Mouse (Mus musculus): Measurements from ENCODE around the gene 1700025C18Rik. TPM values are rescaled to one million over a fixed set of nuclear protein-coding genes. Genes with fewer than 3 reads are reported as not detected.

The 1700025C18Rik gene
- polyA plus RNA-seq, 1 experiment from 2014 or later = not detected

DNA sequence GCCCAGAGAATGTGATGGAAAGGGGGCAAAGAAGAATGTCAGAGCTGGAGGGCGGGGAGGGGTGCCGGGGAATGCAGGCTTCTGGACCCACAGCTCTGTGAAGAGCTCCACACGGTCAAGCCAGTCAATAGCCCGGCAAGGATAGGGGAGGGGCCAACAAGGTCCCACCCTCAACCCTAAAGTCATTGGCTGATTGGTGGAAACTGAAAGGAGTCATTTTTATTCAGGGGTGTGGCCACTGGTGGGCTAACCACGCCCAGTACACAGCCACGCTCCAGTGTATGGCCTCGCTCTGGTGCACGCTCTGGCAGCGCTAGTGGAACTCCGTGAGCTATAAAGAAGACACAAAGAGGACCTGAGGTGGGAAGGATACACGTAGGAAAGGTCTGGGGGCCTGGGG is 23.2 kb upstream of the 1700025C18Rik start:
- H3K4me2 ChIP-seq (ENCODE audit: low read depth, low read length) = no peak overlapping the region
- WGBS = 18% methylated on average over 11 of the region's 11 CpGs
- peak; percentile 70 for DNase-seq (ENCODE audit: low spot score)
- H3K27ac ChIP-seq (replicated peaks; ENCODE audit: low read depth, low read length) = no peak overlapping the region
- H3K4me3 ChIP-seq (ENCODE audit: low read depth, low read length) = no peak overlapping the region
- ATAC-seq (replicated peaks; ENCODE audit: insufficient number of reproducible peaks, low FRiP score, low TSS enrichment, low read depth) = no peak
- H3K9ac ChIP-seq (replicated peaks; ENCODE audit: low read length) = no peak overlapping the region
- H3K36me3 ChIP-seq (replicated peaks; ENCODE audit: control insufficient read depth, insufficient read depth, low read depth, low read length) = no peaks in the 10 kb centered on the region
- H3K9me3 ChIP-seq (replicated peaks; ENCODE audit: control insufficient read depth, low read length) = no peaks in the 10 kb centered on the region
- no peaks in the 10 kb centered on the region for H3K4me1 ChIP-seq (ENCODE audit: control insufficient read depth, insufficient read depth, low read length)
- peaks cover 50% of the 10 kb centered on the region for H3K27me3 ChIP-seq (ENCODE audit: control insufficient read depth, insufficient read depth, low read length)

DNA sequence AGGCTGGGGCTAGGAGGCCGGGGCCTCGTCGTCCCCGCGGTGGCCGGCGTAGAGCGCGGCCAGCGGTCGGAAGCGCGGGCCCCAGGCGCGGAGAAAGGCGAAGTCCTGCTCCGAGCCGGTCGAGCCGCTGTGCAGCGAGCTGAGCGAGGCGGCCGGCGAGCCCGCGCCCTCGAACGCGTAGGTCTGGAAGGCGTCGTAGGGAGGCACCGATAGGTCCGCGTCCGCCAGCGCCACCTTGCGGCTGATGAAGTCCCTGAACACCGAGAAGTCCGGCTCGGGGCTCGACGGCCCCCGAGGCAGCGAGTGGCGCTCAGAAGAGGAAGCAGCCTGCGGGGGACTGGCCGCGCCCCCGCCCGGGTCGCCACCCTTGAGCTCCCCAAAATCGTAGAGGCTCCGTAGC is 21.6 kb upstream of the 1700025C18Rik start:
- Histone ChIP-seq H3K27ac (replicated peaks; ENCODE audit: low read depth, low read length) (no peak overlapping the region), H3K36me3 (replicated peaks; ENCODE audit: control insufficient read depth, insufficient read depth, low read depth, low read length) (no peaks in the 10 kb centered on the region), H3K4me2 (ENCODE audit: low read depth, low read length) (peak overlapping the region; percentile 16), H3K4me1 (ENCODE audit: control insufficient read depth, insufficient read depth, low read length) (no peaks in the 10 kb centered on the region), H3K27me3 (ENCODE audit: control insufficient read depth, insufficient read depth, low read length) (peaks cover 56% of the 10 kb centered on the region), H3K9me3 (replicated peaks; ENCODE audit: control insufficient read depth, low read length) (no peaks in the 10 kb centered on the region), H3K4me3 (ENCODE audit: low read depth, low read length) (0 out of 2 replicates have a peak overlapping the region, but pooled peaks have one; percentile 15), H3K9ac (replicated peaks; ENCODE audit: low read length) (0 out of 2 replicates have a peak overlapping the region, but pooled peaks have one; percentile 6)
- peak; percentile 92 for DNase-seq (ENCODE audit: low spot score)
- 1% methylated on average over 52 of the region's 54 CpGs for WGBS
- ATAC-seq (replicated peaks; ENCODE audit: insufficient number of reproducible peaks, low FRiP score, low TSS enrichment, low read depth) = peak; percentile 61; the same call in 1 of the 2 replicates

DNA sequence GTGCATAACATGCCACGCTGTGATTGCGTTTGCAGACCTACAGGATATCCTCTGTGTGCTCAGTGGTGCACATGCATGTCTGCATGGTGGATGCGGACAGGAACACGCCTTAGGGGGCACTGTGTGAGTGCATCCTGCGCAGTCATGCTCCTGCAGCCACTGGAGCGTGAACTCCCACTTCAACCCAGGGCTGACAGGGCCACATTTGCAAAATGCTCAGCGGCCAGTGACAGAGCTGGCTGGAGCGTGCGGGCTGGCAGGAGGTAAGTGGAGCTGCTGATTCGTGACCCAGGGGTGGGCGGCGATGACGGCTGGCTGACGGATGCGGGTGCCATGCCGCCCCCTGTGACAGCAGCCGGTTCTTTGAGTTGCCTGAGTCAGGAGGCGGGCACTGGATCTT is 16.0 kb upstream of the 1700025C18Rik start:
- H3K9ac ChIP-seq (replicated peaks; ENCODE audit: low read length) = no peak overlapping the region
- no peaks in the 10 kb centered on the region for H3K9me3 ChIP-seq (replicated peaks; ENCODE audit: control insufficient read depth, low read length)
- ATAC-seq (replicated peaks; ENCODE audit: insufficient number of reproducible peaks, low FRiP score, low TSS enrichment, low read depth) (no peak), DNase-seq (ENCODE audit: low spot score) (no peak)
- H3K27ac ChIP-seq (replicated peaks; ENCODE audit: low read depth, low read length) = no peak overlapping the region
- no peaks in the 10 kb centered on the region for H3K36me3 ChIP-seq (replicated peaks; ENCODE audit: control insufficient read depth, insufficient read depth, low read depth, low read length)
- H3K4me1 ChIP-seq (ENCODE audit: control insufficient read depth, insufficient read depth, low read length) = no peaks in the 10 kb centered on the region
- peaks cover 27% of the 10 kb centered on the region for H3K27me3 ChIP-seq (ENCODE audit: control insufficient read depth, insufficient read depth, low read length)
- H3K4me2 ChIP-seq (ENCODE audit: low read depth, low read length) = no peak overlapping the region
- H3K4me3 ChIP-seq (ENCODE audit: low read depth, low read length) = no peak overlapping the region
- 23% methylated on average over 18 of the region's 18 CpGs for WGBS

DNA sequence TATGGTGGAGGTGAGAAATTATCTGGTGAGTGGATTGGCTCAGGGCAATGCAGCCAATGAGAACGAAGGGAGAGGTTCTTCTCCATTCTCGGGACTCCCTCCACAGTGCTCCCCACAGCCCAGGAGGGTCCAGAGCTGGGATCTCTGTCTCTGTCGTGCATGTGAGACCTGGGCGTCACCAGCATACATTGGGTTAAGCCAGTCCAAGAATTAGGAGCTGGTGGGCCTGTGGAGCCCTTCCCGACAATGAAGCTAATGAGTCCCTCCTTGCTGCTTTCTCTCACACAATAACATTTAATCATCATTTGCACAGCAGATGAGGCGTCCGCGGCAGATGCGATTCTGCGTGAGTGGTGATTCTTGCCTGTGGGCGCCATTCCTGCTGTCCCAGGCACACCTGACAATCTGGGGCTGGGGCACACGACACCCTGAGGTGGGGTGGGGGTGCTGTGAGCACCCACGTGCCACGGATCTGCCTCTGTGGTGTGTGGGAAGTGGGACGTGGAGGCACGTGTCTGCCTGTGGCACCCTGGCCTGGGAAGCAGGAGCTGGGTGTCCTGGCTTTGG is 15.0 kb upstream of the 1700025C18Rik start:
- 64% methylated on average over 16 of the region's 16 CpGs for WGBS
- Histone ChIP-seq H3K27ac (replicated peaks; ENCODE audit: low read depth, low read length) (no peak overlapping the region), H3K9ac (replicated peaks; ENCODE audit: low read length) (no peak overlapping the region), H3K4me1 (ENCODE audit: control insufficient read depth, insufficient read depth, low read length) (no peaks in the 10 kb centered on the region), H3K4me3 (ENCODE audit: low read depth, low read length) (no peak overlapping the region), H3K27me3 (ENCODE audit: control insufficient read depth, insufficient read depth, low read length) (peaks cover 20% of the 10 kb centered on the region), H3K36me3 (replicated peaks; ENCODE audit: control insufficient read depth, insufficient read depth, low read depth, low read length) (no peaks in the 10 kb centered on the region), H3K4me2 (ENCODE audit: low read depth, low read length) (no peak overlapping the region), H3K9me3 (replicated peaks; ENCODE audit: control insufficient read depth, low read length) (no peaks in the 10 kb centered on the region)
- DNase-seq (ENCODE audit: low spot score) (no peak), ATAC-seq (replicated peaks; ENCODE audit: insufficient number of reproducible peaks, low FRiP score, low TSS enrichment, low read depth) (no peak)

DNA sequence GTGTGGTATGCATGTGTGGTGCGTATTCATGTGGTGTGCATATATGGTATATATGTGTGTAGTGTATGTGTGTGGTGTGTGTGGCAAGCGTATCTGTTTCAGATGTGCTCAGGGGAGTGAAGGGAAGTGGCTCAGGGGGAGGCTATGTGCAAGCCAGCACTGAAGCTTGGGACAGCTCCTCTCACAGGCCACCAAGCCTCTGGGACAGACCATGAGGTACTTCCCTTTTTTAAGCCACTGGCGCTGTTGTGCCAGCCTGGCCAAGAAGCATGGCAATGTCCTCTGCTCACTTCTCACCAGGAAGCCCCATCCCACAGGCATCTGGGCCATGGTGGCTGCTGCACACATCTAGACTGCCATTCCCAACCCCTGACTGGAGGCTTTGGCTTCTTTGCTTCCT is 12.4 kb upstream of the 1700025C18Rik start:
- Histone ChIP-seq H3K9ac (replicated peaks; ENCODE audit: low read length) (no peak overlapping the region), H3K4me1 (ENCODE audit: control insufficient read depth, insufficient read depth, low read length) (no peaks in the 10 kb centered on the region), H3K36me3 (replicated peaks; ENCODE audit: control insufficient read depth, insufficient read depth, low read depth, low read length) (no peaks in the 10 kb centered on the region), H3K27me3 (ENCODE audit: control insufficient read depth, insufficient read depth, low read length) (peaks cover 7% of the 10 kb centered on the region; the same call in 1 of the 2 replicates), H3K4me2 (ENCODE audit: low read depth, low read length) (no peak overlapping the region), H3K4me3 (ENCODE audit: low read depth, low read length) (no peak overlapping the region), H3K27ac (replicated peaks; ENCODE audit: low read depth, low read length) (no peak overlapping the region), H3K9me3 (replicated peaks; ENCODE audit: control insufficient read depth, low read length) (no peaks in the 10 kb centered on the region)
- WGBS = 69% methylated on average over 3 of the region's 3 CpGs
- ATAC-seq (replicated peaks; ENCODE audit: insufficient number of reproducible peaks, low FRiP score, low TSS enrichment, low read depth) (no peak), DNase-seq (ENCODE audit: low spot score) (no peak)

DNA sequence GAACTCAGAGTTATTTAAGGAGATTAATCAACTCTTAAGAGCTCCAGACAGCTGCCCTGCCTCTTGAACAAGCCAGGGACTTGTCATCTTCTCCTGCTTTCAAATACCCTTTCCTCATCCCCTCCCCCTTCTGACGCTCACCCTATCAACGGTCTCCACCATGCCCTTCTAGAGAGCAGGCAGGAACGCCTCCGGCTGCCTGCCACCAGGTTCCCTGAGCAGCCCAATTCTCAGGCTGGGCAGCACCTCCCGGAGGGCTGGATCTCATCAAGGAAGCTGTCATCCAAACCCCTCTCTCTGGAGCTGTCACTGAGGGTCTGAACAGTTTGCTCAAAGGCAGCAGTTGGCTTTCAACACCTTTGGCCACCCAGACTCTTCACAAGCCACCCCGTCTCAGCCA is 10.2 kb upstream of the 1700025C18Rik start:
- 10% methylated on average over 6 of the region's 6 CpGs for WGBS
- Histone ChIP-seq H3K9ac (replicated peaks; ENCODE audit: low read length) (no peak overlapping the region), H3K4me1 (ENCODE audit: control insufficient read depth, insufficient read depth, low read length) (no peaks in the 10 kb centered on the region), H3K4me3 (ENCODE audit: low read depth, low read length) (no peak overlapping the region), H3K36me3 (replicated peaks; ENCODE audit: control insufficient read depth, insufficient read depth, low read depth, low read length) (no peaks in the 10 kb centered on the region), H3K9me3 (replicated peaks; ENCODE audit: control insufficient read depth, low read length) (no peaks in the 10 kb centered on the region), H3K27ac (replicated peaks; ENCODE audit: low read depth, low read length) (no peak overlapping the region), H3K4me2 (ENCODE audit: low read depth, low read length) (no peak overlapping the region), H3K27me3 (ENCODE audit: control insufficient read depth, insufficient read depth, low read length) (peaks cover 5% of the 10 kb centered on the region; the same call in 1 of the 2 replicates)
- no peak for DNase-seq (ENCODE audit: low spot score)
- no peak for ATAC-seq (replicated peaks; ENCODE audit: insufficient number of reproducible peaks, low FRiP score, low TSS enrichment, low read depth)

DNA sequence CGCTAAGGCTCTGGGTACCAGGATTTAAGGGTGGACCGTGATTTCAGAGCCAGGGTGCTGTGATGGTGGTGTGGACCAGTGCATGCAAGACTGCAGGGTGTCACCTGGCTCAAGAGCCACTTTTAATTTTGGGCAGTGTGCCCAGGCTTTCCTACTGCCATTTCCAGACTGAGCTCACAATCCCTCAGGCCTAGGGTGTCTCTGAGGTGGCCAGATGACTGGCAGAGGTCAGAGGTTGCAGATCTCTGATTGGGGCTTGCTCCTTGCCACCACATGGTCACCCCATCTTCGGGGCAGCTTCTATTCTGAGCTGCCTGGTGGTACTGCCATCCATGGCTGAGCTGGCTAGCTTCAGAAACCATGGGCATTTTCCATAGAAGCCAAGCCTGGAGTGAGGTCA is 8.3 kb upstream of the 1700025C18Rik start:
- no peak overlapping the region for H3K4me2 ChIP-seq (ENCODE audit: low read depth, low read length)
- H3K27ac ChIP-seq (replicated peaks; ENCODE audit: low read depth, low read length) = no peak overlapping the region
- no peak overlapping the region for H3K4me3 ChIP-seq (ENCODE audit: low read depth, low read length)
- ATAC-seq (replicated peaks; ENCODE audit: insufficient number of reproducible peaks, low FRiP score, low TSS enrichment, low read depth) (no peak), DNase-seq (ENCODE audit: low spot score) (no peak)
- H3K9ac ChIP-seq (replicated peaks; ENCODE audit: low read length) = no peak overlapping the region
- H3K4me1 ChIP-seq (ENCODE audit: control insufficient read depth, insufficient read depth, low read length) = no peaks in the 10 kb centered on the region
- H3K9me3 ChIP-seq (replicated peaks; ENCODE audit: control insufficient read depth, low read length) = no peaks in the 10 kb centered on the region
- no peaks in the 10 kb centered on the region for H3K36me3 ChIP-seq (replicated peaks; ENCODE audit: control insufficient read depth, insufficient read depth, low read depth, low read length)
- H3K27me3 ChIP-seq (ENCODE audit: control insufficient read depth, insufficient read depth, low read length) = peaks cover 2% of the 10 kb centered on the region; the same call in 1 of the 2 replicates
- 83% methylated on average over 3 of the region's 3 CpGs for WGBS

DNA sequence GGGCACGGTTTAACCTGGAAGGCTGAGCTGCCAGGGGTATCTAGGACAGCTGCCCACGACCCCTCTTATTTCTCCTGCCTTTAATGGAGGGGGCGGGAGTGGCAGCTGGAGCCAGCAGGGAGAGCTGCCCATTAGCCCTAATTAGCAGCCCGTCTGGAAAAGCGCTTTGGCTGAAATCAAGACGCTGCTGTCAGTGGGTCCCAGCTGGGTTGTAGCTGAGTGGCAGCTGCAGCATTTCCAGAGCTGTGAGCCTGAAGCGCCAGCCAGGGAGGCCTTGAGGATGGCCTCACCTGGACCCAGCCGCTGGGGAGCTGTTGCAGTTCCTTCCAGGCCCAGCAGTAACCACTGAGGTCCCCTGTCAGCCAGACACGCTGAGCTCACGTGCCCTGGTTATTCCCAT is 5.8 kb upstream of the 1700025C18Rik start:
- no peak overlapping the region for H3K9ac ChIP-seq (replicated peaks; ENCODE audit: low read length)
- ATAC-seq (replicated peaks; ENCODE audit: insufficient number of reproducible peaks, low FRiP score, low TSS enrichment, low read depth) (peak; percentile 40; the same call in 1 of the 2 replicates), DNase-seq (ENCODE audit: low spot score) (peak; percentile 56)
- no peak overlapping the region for H3K4me2 ChIP-seq (ENCODE audit: low read depth, low read length)
- WGBS = 19% methylated on average over 10 of the region's 10 CpGs
- H3K36me3 ChIP-seq (replicated peaks; ENCODE audit: control insufficient read depth, insufficient read depth, low read depth, low read length) = no peaks in the 10 kb centered on the region
- no peak overlapping the region for H3K27ac ChIP-seq (replicated peaks; ENCODE audit: low read depth, low read length)
- H3K4me3 ChIP-seq (ENCODE audit: low read depth, low read length) = no peak overlapping the region
- H3K27me3 ChIP-seq (ENCODE audit: control insufficient read depth, insufficient read depth, low read length) = peaks cover 2% of the 10 kb centered on the region; the same call in 1 of the 2 replicates
- H3K4me1 ChIP-seq (ENCODE audit: control insufficient read depth, insufficient read depth, low read length) = no peaks in the 10 kb centered on the region
- H3K9me3 ChIP-seq (replicated peaks; ENCODE audit: control insufficient read depth, low read length) = no peaks in the 10 kb centered on the region
